Mouse (Mus musculus): Measurements from ENCODE around the gene Col27a1. TPM values are rescaled to one million over a fixed set of nuclear protein-coding genes. Genes with fewer than 3 reads are reported as not detected.

Gene Col27a1
- total and polyA plus RNA-seq, 2 experiments from 2014 or later = 0.56 to 5.3 TPM

GRCm38 (mm10) chr4:63258096-63258495, 44.3 kb downstream of the Col27a1 start:
- WGBS = 89% methylated on average over 14 of the region's 14 CpGs
- DNase-seq = no peak
- Histone ChIP-seq H3K4me2 (ENCODE audit: low read depth) (no peak overlapping the region), H3K9me3 (ENCODE audit: low read length) (no peaks in the 10 kb centered on the region), H3K9ac (no peak overlapping the region), H3K27me3 (ENCODE audit: insufficient read depth, low read length) (no peaks in the 10 kb centered on the region; the same call in 1 of the 2 replicates), H3K36me3 (ENCODE audit: insufficient read depth) (no peaks in the 10 kb centered on the region), H3K4me3 (ENCODE audit: low read depth, low read length) (no peak overlapping the region), H3K27ac (ENCODE audit: low read depth, low read length) (no peak overlapping the region), H3K4me1 (ENCODE audit: insufficient read depth) (no peaks in the 10 kb centered on the region)
- no peak for ATAC-seq
- TF ChIP-seq CTCF (IDR thresholded peaks at IDR 0.05; ENCODE audit: low read depth) = no peak

DNA sequence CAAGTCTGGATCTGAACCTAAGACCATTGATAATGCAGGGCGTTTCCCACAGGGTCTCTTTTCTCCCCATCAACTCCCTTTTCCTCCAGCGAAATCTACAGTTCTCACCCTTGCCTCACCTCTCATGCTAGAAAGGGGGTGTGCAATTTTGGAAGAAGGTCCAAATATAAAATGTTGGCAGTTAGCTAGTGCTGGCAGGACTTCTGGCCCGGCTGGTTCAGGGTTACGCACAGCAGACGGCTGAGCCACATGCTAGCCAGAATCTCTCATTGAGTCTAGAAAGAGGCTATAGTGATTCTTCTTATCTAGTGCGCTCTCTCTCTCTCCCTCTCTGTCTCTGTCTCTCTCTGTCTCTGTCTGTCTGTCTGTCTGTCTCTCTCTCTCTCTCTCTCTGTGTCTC, 45.3 kb downstream of the Col27a1 start:
- ATAC-seq (peak; percentile 21; the same call in 1 of the 2 replicates), DNase-seq (no peak)
- Histone ChIP-seq H3K27me3 (ENCODE audit: insufficient read depth, low read length) (no peaks in the 10 kb centered on the region), H3K36me3 (ENCODE audit: insufficient read depth) (no peaks in the 10 kb centered on the region), H3K9ac (no peak overlapping the region), H3K4me1 (ENCODE audit: insufficient read depth) (no peaks in the 10 kb centered on the region), H3K9me3 (ENCODE audit: low read length) (no peaks in the 10 kb centered on the region), H3K27ac (ENCODE audit: low read depth, low read length) (no peak overlapping the region), H3K4me3 (ENCODE audit: low read depth, low read length) (no peak overlapping the region), H3K4me2 (ENCODE audit: low read depth) (no peak overlapping the region)
- 78% methylated on average over 6 of the region's 6 CpGs for WGBS
- TF ChIP-seq CTCF (IDR thresholded peaks at IDR 0.05; ENCODE audit: low read depth) = no peak

DNA sequence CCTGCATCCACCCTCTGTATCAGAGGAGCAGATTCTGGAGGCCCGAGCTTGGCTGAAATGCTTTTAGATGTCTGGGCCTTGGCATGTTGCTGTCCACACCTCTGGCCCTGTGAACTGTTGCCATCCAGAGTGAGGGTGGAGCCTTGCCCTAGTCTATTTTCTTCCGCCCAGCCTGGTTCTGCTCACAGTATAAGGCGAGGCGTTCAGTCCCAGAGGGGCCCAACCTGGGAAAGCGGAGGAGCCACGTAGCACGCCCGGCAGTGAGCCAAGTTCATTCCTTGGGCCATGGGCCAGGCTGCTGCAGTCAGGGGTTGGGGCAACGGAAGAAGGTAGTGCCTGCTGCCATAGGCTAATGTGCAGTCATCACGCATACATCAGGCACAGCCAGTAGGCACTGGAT, 46.7 kb downstream of the Col27a1 start:
- DNase-seq = no peak

DNA sequence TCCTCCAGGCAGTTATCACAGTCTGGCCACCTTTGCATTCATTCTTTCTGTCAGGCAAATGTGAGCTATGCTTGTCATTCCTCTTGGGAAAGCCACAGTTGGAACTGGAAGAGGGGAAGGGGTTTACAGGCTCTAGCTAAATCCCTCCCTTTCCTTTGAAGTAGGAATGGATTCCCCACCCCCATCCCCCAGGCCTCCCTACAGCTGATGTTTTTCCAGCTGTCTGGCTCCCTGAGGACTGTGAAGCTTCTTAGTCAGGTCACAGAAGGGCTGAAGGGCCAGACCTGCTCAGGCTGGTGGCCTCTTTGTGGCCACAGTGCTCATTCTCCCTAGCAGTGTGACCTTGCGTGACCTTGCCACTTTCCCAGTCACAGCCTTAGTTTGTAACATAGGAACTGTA, 49.1 kb downstream of the Col27a1 start:
- Histone ChIP-seq H3K9me3 (ENCODE audit: low read length) (no peaks in the 10 kb centered on the region), H3K27ac (ENCODE audit: low read depth, low read length) (no peak overlapping the region), H3K27me3 (ENCODE audit: insufficient read depth, low read length) (no peaks in the 10 kb centered on the region), H3K4me3 (ENCODE audit: low read depth, low read length) (no peak overlapping the region), H3K36me3 (ENCODE audit: insufficient read depth) (no peaks in the 10 kb centered on the region), H3K9ac (no peak overlapping the region), H3K4me2 (ENCODE audit: low read depth) (no peak overlapping the region), H3K4me1 (ENCODE audit: insufficient read depth) (no peaks in the 10 kb centered on the region)
- DNase-seq (no peak), ATAC-seq (no peak)
- no peak for TF ChIP-seq CTCF (IDR thresholded peaks at IDR 0.05; ENCODE audit: low read depth)
- WGBS = 74% methylated on average over 1 of the region's 1 CpGs

More for the DNA sequence above, 46.7 kb downstream of the Col27a1 start:
- Histone ChIP-seq H3K4me3 (ENCODE audit: low read depth, low read length) (no peak overlapping the region), H3K27ac (ENCODE audit: low read depth, low read length) (no peak overlapping the region), H3K4me2 (ENCODE audit: low read depth) (no peak overlapping the region), H3K4me1 (ENCODE audit: insufficient read depth) (no peaks in the 10 kb centered on the region), H3K9me3 (ENCODE audit: low read length) (no peaks in the 10 kb centered on the region), H3K36me3 (ENCODE audit: insufficient read depth) (no peaks in the 10 kb centered on the region), H3K27me3 (ENCODE audit: insufficient read depth, low read length) (no peaks in the 10 kb centered on the region), H3K9ac (no peak overlapping the region)
- no peak for TF ChIP-seq CTCF (IDR thresholded peaks at IDR 0.05; ENCODE audit: low read depth)
- 65% methylated on average over 10 of the region's 10 CpGs for WGBS
- no peak; the same call in 1 of the 2 replicates for ATAC-seq

GRCm38 (mm10) chr4:63266276-63266675, 52.5 kb downstream of the Col27a1 start:
- H3K9ac ChIP-seq = no peak overlapping the region
- no peaks in the 10 kb centered on the region for H3K27me3 ChIP-seq (ENCODE audit: insufficient read depth, low read length)
- ATAC-seq (no peak), DNase-seq (no peak)
- no peak overlapping the region for H3K4me2 ChIP-seq (ENCODE audit: low read depth)
- 89% methylated on average over 6 of the region's 6 CpGs for WGBS
- no peaks in the 10 kb centered on the region for H3K36me3 ChIP-seq (ENCODE audit: insufficient read depth)
- no peaks in the 10 kb centered on the region for H3K9me3 ChIP-seq (ENCODE audit: low read length)
- H3K4me3 ChIP-seq (ENCODE audit: low read depth, low read length) = no peak overlapping the region
- no peak overlapping the region for H3K27ac ChIP-seq (ENCODE audit: low read depth, low read length)
- no peaks in the 10 kb centered on the region for H3K4me1 ChIP-seq (ENCODE audit: insufficient read depth)
- TF ChIP-seq CTCF (IDR thresholded peaks at IDR 0.05; ENCODE audit: low read depth) = no peak

GRCm38 (mm10) chr4:63267121-63267520, 53.3 kb downstream of the Col27a1 start:
- no peaks in the 10 kb centered on the region for H3K4me1 ChIP-seq (ENCODE audit: insufficient read depth)
- H3K36me3 ChIP-seq (ENCODE audit: insufficient read depth) = no peaks in the 10 kb centered on the region
- H3K9me3 ChIP-seq (ENCODE audit: low read length) = no peaks in the 10 kb centered on the region
- H3K4me3 ChIP-seq (ENCODE audit: low read depth, low read length) = no peak overlapping the region
- no peak overlapping the region for H3K9ac ChIP-seq
- H3K27ac ChIP-seq (ENCODE audit: low read depth, low read length) = no peak overlapping the region
- ATAC-seq = peak; percentile 89
- H3K27me3 ChIP-seq (ENCODE audit: insufficient read depth, low read length) = no peaks in the 10 kb centered on the region
- peak; percentile 75 for DNase-seq
- no peak for TF ChIP-seq CTCF (IDR thresholded peaks at IDR 0.05; ENCODE audit: low read depth)
- WGBS = 63% methylated on average over 4 of the region's 4 CpGs
- no peak overlapping the region for H3K4me2 ChIP-seq (ENCODE audit: low read depth)

GRCm38 (mm10) chr4:63267586-63267985, 53.8 kb downstream of the Col27a1 start:
- Histone ChIP-seq H3K36me3 (ENCODE audit: insufficient read depth) (no peaks in the 10 kb centered on the region), H3K4me2 (ENCODE audit: low read depth) (no peak overlapping the region), H3K27me3 (ENCODE audit: insufficient read depth, low read length) (no peaks in the 10 kb centered on the region), H3K4me3 (ENCODE audit: low read depth, low read length) (no peak overlapping the region), H3K9me3 (ENCODE audit: low read length) (no peaks in the 10 kb centered on the region), H3K27ac (ENCODE audit: low read depth, low read length) (no peak overlapping the region), H3K4me1 (ENCODE audit: insufficient read depth) (no peaks in the 10 kb centered on the region), H3K9ac (no peak overlapping the region)
- ATAC-seq = no peak
- DNase-seq = no peak
- TF ChIP-seq CTCF (IDR thresholded peaks at IDR 0.05; ENCODE audit: low read depth) = no peak
- WGBS = 58% methylated on average over 1 of the region's 1 CpGs

DNA sequence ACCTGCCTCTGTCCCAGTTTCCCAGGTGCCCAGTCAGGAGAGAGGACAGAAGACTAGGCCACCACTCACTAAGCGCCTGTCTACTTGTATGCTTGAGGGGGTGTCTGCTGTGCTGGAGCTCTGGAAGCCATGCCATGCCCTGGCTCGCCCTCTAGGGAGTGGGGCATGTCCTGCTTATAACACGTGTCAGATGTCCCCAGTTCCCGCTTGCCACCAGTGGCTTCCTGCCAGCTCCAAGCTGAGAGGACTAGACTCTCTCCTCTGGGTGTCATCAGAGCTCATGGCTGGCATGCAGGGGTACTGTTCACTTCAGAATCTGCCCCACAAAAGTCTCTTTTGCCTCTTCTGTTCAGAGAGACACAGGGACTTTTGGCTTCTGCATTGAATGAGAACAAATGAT, 55.0 kb downstream of the Col27a1 start:
- Histone ChIP-seq H3K9ac (no peak overlapping the region), H3K36me3 (ENCODE audit: insufficient read depth) (no peaks in the 10 kb centered on the region), H3K27me3 (ENCODE audit: insufficient read depth, low read length) (no peaks in the 10 kb centered on the region), H3K4me2 (ENCODE audit: low read depth) (no peak overlapping the region), H3K4me3 (ENCODE audit: low read depth, low read length) (no peak overlapping the region), H3K9me3 (ENCODE audit: low read length) (no peaks in the 10 kb centered on the region), H3K27ac (ENCODE audit: low read depth, low read length) (no peak overlapping the region), H3K4me1 (ENCODE audit: insufficient read depth) (no peaks in the 10 kb centered on the region)
- no peak for DNase-seq
- no peak for TF ChIP-seq CTCF (IDR thresholded peaks at IDR 0.05; ENCODE audit: low read depth)
- ATAC-seq = no peak
- 78% methylated on average over 4 of the region's 4 CpGs for WGBS

Measured in forebrain, postnatal 0 days (tissue).